Mouse (Mus musculus) kidney, postnatal 0 days (tissue): ENCODE data around the gene Il18r1. TPM values are rescaled to one million over a fixed set of nuclear protein-coding genes. Genes with fewer than 3 reads are reported as not detected.

Experiments used
- ATAC-seq: fragments of 200-750 bp; cut with Nextera tagmentation; replicated peaks from 2 replicates; pipeline ENCODE4 v1.8.0; 2017; ENCODE audit warnings: low read depth, moderate number of reproducible peaks, moderate TSS enrichment, moderate library complexity; ENCODE audit not compliant: low FRiP score
- DNase-seq: peaks from one replicate; pipeline ENCODE4 v3.0.0-alpha.2; 2016; ENCODE audit warnings: low spot score
- H3K27ac ChIP-seq: fragments of 300-500 bp; sonication (generic); 2 replicates; pipeline ENCODE4 v1.5.1; 2014; ENCODE audit warnings: mild to moderate bottlenecking
- H3K27me3 ChIP-seq: fragments of 300-500 bp; sonication (generic); 2 replicates; pipeline ENCODE4 v1.6.1; 2014; ENCODE audit warnings: low read length, mixed read lengths; ENCODE audit not compliant: insufficient read depth
- H3K36me3 ChIP-seq: fragments of 300-500 bp; sonication (generic); 2 replicates; pipeline ENCODE4 v1.6.1; 2014; ENCODE audit warnings: low read length, mixed read lengths; ENCODE audit not compliant: insufficient read depth
- H3K4me1 ChIP-seq: fragments of 300-500 bp; sonication (generic); replicated peaks from 2 replicates; pipeline ENCODE4 v1.6.1; 2014; ENCODE audit warnings: antibody characterized with exemption, low read length, mixed read lengths; ENCODE audit not compliant: insufficient read depth
- H3K4me2 ChIP-seq: fragments of 300-500 bp; sonication (generic); 2 replicates; pipeline ENCODE4 v1.6.1; 2014; ENCODE audit warnings: mild to moderate bottlenecking, low read length, moderate library complexity, mixed read lengths
- H3K4me3 ChIP-seq: fragments of 300-500 bp; sonication (generic); replicated peaks from 2 replicates; pipeline ENCODE4 v1.5.1; 2014; ENCODE audit warnings: low read depth, low read length
- H3K9ac ChIP-seq: fragments of 300-500 bp; sonication (generic); 2 replicates; pipeline ENCODE4 v1.6.1; 2014; ENCODE audit warnings: low read depth, low read length
- H3K9me3 ChIP-seq: fragments of 300-500 bp; sonication (generic); replicated peaks from 2 replicates; pipeline ENCODE4 v1.6.1; 2016; ENCODE audit warnings: low read length, inconsistent platforms, mixed read lengths
- CTCF ChIP-seq: IDR thresholded peaks from 2 replicates; pipeline ENCODE4 v1.5.1; 2016; ENCODE audit warnings: antibody characterized with exemption, low read depth, mild to moderate bottlenecking, moderate library complexity
- WGBS: fragments of 180-500 bp; shearing (Covaris S2); extraction: QIAGEN DNeasy Blood & Tissue Kit; methylation state at CpG from one replicate; pipeline ENCODE4 v1.1.7; 2014; 5-methylcytosine and 5-hydroxymethylcytosine counted together
- polyA plus RNA-seq: library from polyadenylated mRNA; unstranded; fragments of >200 nt; fragmentation: Nextera tagmentation; extraction: Ambion mirVana; gene quantifications from 2 replicates; pipeline ENCODE4 v1.2.1, GENCODE M21; 2015

The Il18r1 gene
- polyA plus RNA-seq, 1 experiment from 2014 or later = 0.43 TPM

DNA sequence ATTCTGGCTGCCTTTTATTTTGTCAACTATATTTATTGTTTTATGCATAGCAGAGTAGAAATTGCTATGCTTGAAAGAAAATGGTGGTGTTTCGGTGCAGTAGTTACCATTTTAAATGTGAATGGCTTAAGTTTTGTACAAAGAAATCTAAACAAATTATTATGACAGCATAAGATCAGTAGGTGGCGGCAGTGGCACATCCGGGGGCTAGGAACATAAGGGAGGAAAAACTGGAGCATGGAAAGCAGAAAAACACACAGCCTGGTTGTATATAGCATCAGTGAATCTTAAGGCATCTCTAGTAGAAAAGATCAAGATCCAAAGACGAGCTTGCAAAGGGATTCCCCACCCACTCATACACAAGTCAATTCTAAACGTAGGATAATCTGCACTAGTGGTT, 72.2 kb downstream of the Il18r1 start:
- Histone ChIP-seq H3K36me3 (no peaks in the 10 kb centered on the region), H3K4me1 (no peaks in the 10 kb centered on the region), H3K9me3 (no peaks in the 10 kb centered on the region), H3K9ac (no peak overlapping the region), H3K4me3 (no peak overlapping the region), H3K27ac (no peak overlapping the region), H3K27me3 (no peaks in the 10 kb centered on the region), H3K4me2 (no peak overlapping the region)
- 81% methylated on average over 5 of the region's 5 CpGs for WGBS
- DNase-seq = peak; percentile 17
- ATAC-seq = no peak
- TF ChIP-seq CTCF = peak; percentile 58

DNA sequence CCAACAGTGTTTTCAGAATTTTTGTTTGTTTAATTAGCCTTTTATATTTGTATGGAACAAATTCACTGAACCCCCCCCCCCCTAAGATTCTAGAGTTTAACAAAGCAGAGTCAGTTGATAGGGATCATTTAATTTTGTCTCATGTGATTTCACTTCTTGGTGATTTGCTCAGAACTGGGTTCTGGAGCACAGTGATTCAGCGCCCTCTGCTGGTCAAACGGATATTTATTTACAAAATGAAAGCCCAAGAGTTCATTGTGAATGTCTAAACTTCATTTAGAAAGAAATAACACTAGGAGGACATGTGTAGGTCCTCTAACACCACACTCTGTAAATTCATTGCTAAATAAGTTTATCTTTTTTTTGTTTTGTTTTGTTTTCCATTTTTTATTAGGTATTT, 79.3 kb downstream of the Il18r1 start:
- Histone ChIP-seq H3K9me3 (no peaks in the 10 kb centered on the region), H3K4me1 (no peaks in the 10 kb centered on the region), H3K4me2 (no peak overlapping the region), H3K27ac (no peak overlapping the region), H3K27me3 (no peaks in the 10 kb centered on the region), H3K36me3 (no peaks in the 10 kb centered on the region), H3K9ac (no peak overlapping the region), H3K4me3 (no peak overlapping the region)
- DNase-seq = peak; percentile 77
- TF ChIP-seq CTCF = peak; percentile 86
- 1% methylated on average over 2 of the region's 2 CpGs for WGBS
- ATAC-seq = no peak

DNA sequence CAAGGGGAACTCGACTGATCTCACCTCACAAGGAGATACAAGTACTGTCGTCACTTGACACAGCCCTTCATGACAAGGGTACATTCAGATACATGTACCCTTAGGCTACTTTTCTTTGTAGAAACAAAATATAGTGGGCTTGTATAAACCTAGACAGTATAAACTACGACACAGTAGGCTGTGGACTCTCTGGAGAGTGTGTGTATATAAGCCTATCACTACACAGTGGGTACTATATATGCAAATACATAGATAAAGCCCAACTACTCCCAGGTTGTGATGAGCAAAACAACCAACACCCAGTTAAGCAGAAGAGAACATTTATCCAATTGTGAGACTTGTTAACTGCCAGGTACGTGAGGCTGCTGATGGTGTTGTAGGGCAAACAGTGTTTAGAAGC, 81.3 kb downstream of the Il18r1 start:
- DNase-seq (no peak), ATAC-seq (no peak)
- 74% methylated on average over 4 of the region's 4 CpGs for WGBS

DNA sequence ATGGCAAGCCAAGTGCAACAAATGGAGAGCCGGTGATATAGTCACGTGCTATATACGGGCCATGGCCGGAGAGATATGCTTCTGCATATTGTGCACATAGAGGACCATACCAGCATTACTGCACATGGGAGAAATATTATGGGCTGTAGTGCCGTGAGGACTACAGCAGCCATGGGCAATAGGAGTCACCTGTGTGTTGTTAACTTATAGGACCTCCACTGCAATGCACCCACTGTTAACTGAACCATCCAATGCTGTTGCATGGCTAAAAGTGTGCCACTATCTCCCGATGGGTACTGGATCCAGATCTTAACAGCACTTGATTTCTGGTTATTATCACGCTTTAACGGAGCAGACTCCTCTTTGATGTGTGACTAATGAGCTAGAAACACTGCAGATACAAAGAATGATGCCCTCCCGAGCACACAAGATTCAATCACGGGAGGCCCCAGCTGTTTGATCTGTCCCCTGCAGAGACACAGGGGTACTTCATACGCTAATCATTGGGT, 81.8 kb downstream of the Il18r1 start:
- Histone ChIP-seq H3K36me3 (no peaks in the 10 kb centered on the region), H3K27ac (no peak overlapping the region), H3K4me2 (no peak overlapping the region), H3K4me3 (no peak overlapping the region), H3K4me1 (no peaks in the 10 kb centered on the region), H3K9me3 (no peaks in the 10 kb centered on the region), H3K9ac (no peak overlapping the region), H3K27me3 (no peaks in the 10 kb centered on the region)
- TF ChIP-seq CTCF = no peak
- 61% methylated on average over 11 of the region's 11 CpGs for WGBS
- ATAC-seq (no peak), DNase-seq (no peak)

More for the DNA sequence above, 81.3 kb downstream of the Il18r1 start:
- no peak overlapping the region for H3K27ac ChIP-seq
- H3K4me1 ChIP-seq = no peaks in the 10 kb centered on the region
- H3K9me3 ChIP-seq = no peaks in the 10 kb centered on the region
- H3K4me3 ChIP-seq = no peak overlapping the region
- H3K36me3 ChIP-seq = no peaks in the 10 kb centered on the region
- no peak overlapping the region for H3K4me2 ChIP-seq
- no peaks in the 10 kb centered on the region for H3K27me3 ChIP-seq
- no peak overlapping the region for H3K9ac ChIP-seq
- no peak for TF ChIP-seq CTCF

DNA sequence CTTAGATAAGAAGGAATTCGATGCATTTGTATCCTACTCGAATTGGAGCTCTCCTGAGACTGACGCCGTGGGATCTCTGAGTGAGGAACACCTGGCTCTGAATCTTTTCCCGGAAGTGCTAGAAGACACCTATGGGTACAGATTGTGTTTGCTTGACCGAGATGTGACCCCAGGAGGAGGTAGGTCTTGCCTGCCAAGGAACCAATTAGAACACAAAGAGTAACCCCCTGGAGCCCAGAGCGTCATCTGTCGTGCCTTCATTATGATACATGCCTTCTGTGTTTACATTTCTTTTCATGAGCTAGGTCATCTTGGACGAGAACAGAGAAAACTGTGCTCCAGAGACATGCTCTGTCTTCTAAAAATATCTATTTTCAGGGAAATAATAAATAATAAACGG, 82.4 kb downstream of the Il18r1 start:
- no peak overlapping the region for H3K4me3 ChIP-seq
- ATAC-seq = no peak
- no peak for DNase-seq
- no peak overlapping the region for H3K4me2 ChIP-seq
- TF ChIP-seq CTCF = no peak
- H3K27me3 ChIP-seq = no peaks in the 10 kb centered on the region
- H3K9me3 ChIP-seq = no peaks in the 10 kb centered on the region
- 53% methylated on average over 10 of the region's 10 CpGs for WGBS
- no peak overlapping the region for H3K27ac ChIP-seq
- no peak overlapping the region for H3K9ac ChIP-seq
- H3K4me1 ChIP-seq = no peaks in the 10 kb centered on the region
- no peaks in the 10 kb centered on the region for H3K36me3 ChIP-seq

Other genes starting within 250 kb of the Il18r1 start
- 5.6 and 6.1 TPM in 2 replicates for gene Il1r1, start 240.5 kb upstream of the Il18r1 start, polyA plus RNA-seq
- gene Il1rl2, start 140.9 kb upstream of the Il18r1 start, polyA plus RNA-seq = 7.5 and 7.8 TPM in 2 replicates
- 0.08 and 0.13 TPM in 2 replicates for gene Il1rl1, start 36.0 kb upstream of the Il18r1 start, polyA plus RNA-seq
- 0.15 and 0.18 TPM in 2 replicates for gene Il18rap, start 49.8 kb downstream of the Il18r1 start, polyA plus RNA-seq
- gene Slc9a4, start 114.5 kb downstream of the Il18r1 start, polyA plus RNA-seq = 1.2 and 1.4 TPM in 2 replicates
- 6.4 and 7.4 TPM in 2 replicates for gene Slc9a2, start 215.0 kb downstream of the Il18r1 start, polyA plus RNA-seq